Mouse (Mus musculus) E14TG2a.4 (cell line): ENCODE data around the gene Itpr1.

ENCODE experiments used
- CTCF ChIP-seq: conservative IDR thresholded peaks from 2 replicates; pipeline ENCODE4 v1.5.1; 2014; ENCODE audit warnings: low read length
- NANOG ChIP-seq: IDR thresholded peaks from 2 replicates; pipeline ENCODE4 v1.6.1; 2014; ENCODE audit warnings: borderline replicate concordance, low read length, mixed read lengths
- POU5F1 ChIP-seq: IDR thresholded peaks from 2 replicates; pipeline ENCODE4 v1.6.1; 2014; ENCODE audit warnings: low read length, borderline replicate concordance

- no peak for TF ChIP-seq CTCF
- TF ChIP-seq POU5F1 = no peak
- no peak for TF ChIP-seq NANOG
These were observed 48.0 kb upstream of the Itpr1 start for GRCm38 (mm10) chr6:108164935-108165334.
